Mouse (Mus musculus): ENCODE results near the gene Spats2. TPM values are rescaled to one million over a fixed set of nuclear protein-coding genes. Genes with fewer than 3 reads are reported as not detected.

Gene Spats2
- polyA plus RNA-seq, 1 experiment = 10.6 TPM

GRCm38 (mm10) chr15:99214941-99215340 lies 89.2 kb downstream of the Spats2 start:
- 90% methylated on average over 2 of the region's 2 CpGs for WGBS
- Histone ChIP-seq H3K4me1 (ENCODE audit: control insufficient read depth, insufficient read depth, low read length) (no peaks in the 10 kb centered on the region), H3K4me3 (replicated peaks; ENCODE audit: extremely low read depth, low read depth, low read length) (no peak overlapping the region)
- TF ChIP-seq CTCF (IDR thresholded peaks at IDR 0.05; ENCODE audit: insufficient read depth, low read length) (peak; percentile 68), POLR2A (IDR thresholded peaks at IDR 0.05; ENCODE audit: borderline replicate concordance, extremely low read depth, low read depth, low read length) (no peak)
- no peak for DNase-seq

- 85% methylated on average over 11 of the region's 11 CpGs for WGBS
- no peak for TF ChIP-seq POLR2A (IDR thresholded peaks at IDR 0.05; ENCODE audit: borderline replicate concordance, extremely low read depth, low read depth, low read length)
- TF ChIP-seq CTCF (IDR thresholded peaks at IDR 0.05; ENCODE audit: insufficient read depth, low read length) = no peak
- no peak for DNase-seq
- Histone ChIP-seq H3K4me1 (ENCODE audit: control insufficient read depth, insufficient read depth, low read length) (no peaks in the 10 kb centered on the region), H3K4me3 (replicated peaks; ENCODE audit: extremely low read depth, low read depth, low read length) (no peak overlapping the region)
These were observed 90.2 kb downstream of the Spats2 start for GRCm38 (mm10) chr15:99215741-99216463.

GRCm38 (mm10) chr15:99217630-99218029 lies 91.9 kb downstream of the Spats2 start:
- TF ChIP-seq POLR2A (IDR thresholded peaks at IDR 0.05; ENCODE audit: borderline replicate concordance, extremely low read depth, low read depth, low read length) = no peak
- TF ChIP-seq CTCF (IDR thresholded peaks at IDR 0.05; ENCODE audit: insufficient read depth, low read length) = no peak
- DNase-seq = no peak
- 85% methylated on average over 4 of the region's 4 CpGs for WGBS
- Histone ChIP-seq H3K4me3 (replicated peaks; ENCODE audit: extremely low read depth, low read depth, low read length) (no peak overlapping the region), H3K4me1 (ENCODE audit: control insufficient read depth, insufficient read depth, low read length) (no peaks in the 10 kb centered on the region)

GRCm38 (mm10) chr15:99221315-99221952 lies 95.7 kb downstream of the Spats2 start:
- TF ChIP-seq CTCF (IDR thresholded peaks at IDR 0.05; ENCODE audit: insufficient read depth, low read length) (no peak), POLR2A (IDR thresholded peaks at IDR 0.05; ENCODE audit: borderline replicate concordance, extremely low read depth, low read depth, low read length) (no peak)
- DNase-seq = no peak
- WGBS = 22% methylated on average over 8 of the region's 8 CpGs
- Histone ChIP-seq H3K4me3 (replicated peaks; ENCODE audit: extremely low read depth, low read depth, low read length) (no peak overlapping the region), H3K4me1 (ENCODE audit: control insufficient read depth, insufficient read depth, low read length) (peaks cover 15% of the 10 kb centered on the region)

- no peak for DNase-seq
- 5% methylated on average over 18 of the region's 18 CpGs for WGBS
- Histone ChIP-seq H3K4me3 (replicated peaks; ENCODE audit: extremely low read depth, low read depth, low read length) (no peak overlapping the region), H3K4me1 (ENCODE audit: control insufficient read depth, insufficient read depth, low read length) (peaks cover 15% of the 10 kb centered on the region)
- TF ChIP-seq POLR2A (IDR thresholded peaks at IDR 0.05; ENCODE audit: borderline replicate concordance, extremely low read depth, low read depth, low read length) = no peak
- no peak for TF ChIP-seq CTCF (IDR thresholded peaks at IDR 0.05; ENCODE audit: insufficient read depth, low read length)
These were observed 97.3 kb downstream of the Spats2 start for GRCm38 (mm10) chr15:99222794-99223584.

- WGBS = 1% methylated on average over 45 of the region's 46 CpGs
- TF ChIP-seq POLR2A (IDR thresholded peaks at IDR 0.05; ENCODE audit: borderline replicate concordance, extremely low read depth, low read depth, low read length) = no peak
- no peak for TF ChIP-seq CTCF (IDR thresholded peaks at IDR 0.05; ENCODE audit: insufficient read depth, low read length)
These were observed 98.0 kb downstream of the Spats2 start for GRCm38 (mm10) chr15:99223585-99224207.

GRCm38 (mm10) chr15:99224208-99224911 lies 98.6 kb downstream of the Spats2 start, which contains the start of gene Kcnh3:
Gene Kcnh3 (plus strand): TSS chr15:99224861.
- peak; percentile 38 for DNase-seq
- TF ChIP-seq POLR2A (IDR thresholded peaks at IDR 0.05; ENCODE audit: borderline replicate concordance, extremely low read depth, low read depth, low read length) (no peak), CTCF (IDR thresholded peaks at IDR 0.05; ENCODE audit: insufficient read depth, low read length) (no peak)
- peaks cover 15% of the 10 kb centered on the region for H3K4me1 ChIP-seq (ENCODE audit: control insufficient read depth, insufficient read depth, low read length)
- WGBS = 2% methylated on average over 65 of the region's 66 CpGs
- H3K4me3 ChIP-seq (replicated peaks; ENCODE audit: extremely low read depth, low read depth, low read length) = peak within 1 kb of the TSS; percentile 50

More at GRCm38 (mm10) chr15:99223585-99224207, 98.0 kb downstream of the Spats2 start:
- DNase-seq = peak; percentile 42
- peak overlapping the region; percentile 50 for H3K4me3 ChIP-seq (replicated peaks; ENCODE audit: extremely low read depth, low read depth, low read length)
- peaks cover 15% of the 10 kb centered on the region for H3K4me1 ChIP-seq (ENCODE audit: control insufficient read depth, insufficient read depth, low read length)

- TF ChIP-seq POLR2A (IDR thresholded peaks at IDR 0.05; ENCODE audit: borderline replicate concordance, extremely low read depth, low read depth, low read length) = no peak
- no peak for TF ChIP-seq CTCF (IDR thresholded peaks at IDR 0.05; ENCODE audit: insufficient read depth, low read length)
- Histone ChIP-seq H3K4me1 (ENCODE audit: control insufficient read depth, insufficient read depth, low read length) (peaks cover 15% of the 10 kb centered on the region), H3K4me3 (replicated peaks; ENCODE audit: extremely low read depth, low read depth, low read length) (no peak overlapping the region)
- WGBS = 3% methylated on average over 22 of the region's 22 CpGs
- DNase-seq = no peak
These were observed 99.5 kb downstream of the Spats2 start for GRCm38 (mm10) chr15:99225081-99225810.

Data from lung, adult 2 months (tissue).